Mouse (Mus musculus) stomach, embryonic 14.5 days (tissue): ENCODE measurements around the gene Prkcb. TPM values are rescaled to one million over a fixed set of nuclear protein-coding genes. Genes with fewer than 3 reads are reported as not detected.

Experiments
- ATAC-seq: fragments of 200-750 bp; cut with Nextera tagmentation; 2 replicates; pipeline ENCODE4 v1.8.0; 2017; ENCODE audit warnings: low read depth, moderate TSS enrichment; ENCODE audit not compliant: insufficient number of reproducible peaks, insufficient read depth, low FRiP score
- H3K27ac ChIP-seq: fragments of 300-500 bp; sonication (generic); 2 replicates; pipeline ENCODE4 v1.5.1; 2014; ENCODE audit warnings: mild to moderate bottlenecking, low read length, moderate library complexity, mixed read lengths
- H3K27me3 ChIP-seq: fragments of 300-500 bp; sonication (generic); 2 replicates; pipeline ENCODE4 v1.6.1; 2014; ENCODE audit warnings: low read length, control low read depth, mixed read lengths; ENCODE audit not compliant: control insufficient read depth, insufficient read depth
- H3K36me3 ChIP-seq: fragments of 300-500 bp; sonication (generic); 2 replicates; pipeline ENCODE4 v1.6.1; 2014; ENCODE audit warnings: mild to moderate bottlenecking, control low read depth, low read length, moderate library complexity, mixed read lengths; ENCODE audit not compliant: control insufficient read depth, insufficient read depth
- H3K4me1 ChIP-seq: fragments of 300-500 bp; sonication (generic); 2 replicates; pipeline ENCODE4 v1.6.1; 2014; ENCODE audit warnings: low read length, control low read depth, mixed read lengths; ENCODE audit not compliant: control insufficient read depth, insufficient read depth
- H3K4me2 ChIP-seq: fragments of 300-500 bp; sonication (generic); replicated peaks from 2 replicates; pipeline ENCODE4 v1.6.1; 2014; ENCODE audit warnings: low read depth, low read length, control low read depth
- H3K4me3 ChIP-seq: fragments of 300-500 bp; sonication (generic); 2 replicates; pipeline ENCODE4 v1.5.1; 2014; ENCODE audit warnings: low read depth, low read length, control low read depth
- H3K9ac ChIP-seq: fragments of 300-500 bp; sonication (generic); replicated peaks from 2 replicates; pipeline ENCODE4 v1.6.1; 2014; ENCODE audit warnings: low read depth, mild to moderate bottlenecking, control low read depth, low read length, moderate library complexity, mixed read lengths
- H3K9me3 ChIP-seq: fragments of 300-500 bp; sonication (generic); 2 replicates; pipeline ENCODE4 v1.6.1; 2016; ENCODE audit warnings: low read depth, low read length, control low read depth; ENCODE audit not compliant: control insufficient read depth
- WGBS: fragments of 180-500 bp; shearing (Covaris S2); extraction: QIAGEN DNeasy Blood & Tissue Kit; methylation state at CpG from one replicate; pipeline ENCODE4 v1.1.7; 2014; 5-methylcytosine and 5-hydroxymethylcytosine counted together
- polyA plus RNA-seq: library from polyadenylated mRNA; unstranded; fragments of >200 nt; fragmentation: Nextera tagmentation; extraction: Ambion mirVana; gene quantifications from 2 replicates; pipeline ENCODE4 v1.2.1, GENCODE M21; 2014

Gene Prkcb
- polyA plus RNA-seq, 1 experiment from 2014 or later = 18.4 TPM

DNA sequence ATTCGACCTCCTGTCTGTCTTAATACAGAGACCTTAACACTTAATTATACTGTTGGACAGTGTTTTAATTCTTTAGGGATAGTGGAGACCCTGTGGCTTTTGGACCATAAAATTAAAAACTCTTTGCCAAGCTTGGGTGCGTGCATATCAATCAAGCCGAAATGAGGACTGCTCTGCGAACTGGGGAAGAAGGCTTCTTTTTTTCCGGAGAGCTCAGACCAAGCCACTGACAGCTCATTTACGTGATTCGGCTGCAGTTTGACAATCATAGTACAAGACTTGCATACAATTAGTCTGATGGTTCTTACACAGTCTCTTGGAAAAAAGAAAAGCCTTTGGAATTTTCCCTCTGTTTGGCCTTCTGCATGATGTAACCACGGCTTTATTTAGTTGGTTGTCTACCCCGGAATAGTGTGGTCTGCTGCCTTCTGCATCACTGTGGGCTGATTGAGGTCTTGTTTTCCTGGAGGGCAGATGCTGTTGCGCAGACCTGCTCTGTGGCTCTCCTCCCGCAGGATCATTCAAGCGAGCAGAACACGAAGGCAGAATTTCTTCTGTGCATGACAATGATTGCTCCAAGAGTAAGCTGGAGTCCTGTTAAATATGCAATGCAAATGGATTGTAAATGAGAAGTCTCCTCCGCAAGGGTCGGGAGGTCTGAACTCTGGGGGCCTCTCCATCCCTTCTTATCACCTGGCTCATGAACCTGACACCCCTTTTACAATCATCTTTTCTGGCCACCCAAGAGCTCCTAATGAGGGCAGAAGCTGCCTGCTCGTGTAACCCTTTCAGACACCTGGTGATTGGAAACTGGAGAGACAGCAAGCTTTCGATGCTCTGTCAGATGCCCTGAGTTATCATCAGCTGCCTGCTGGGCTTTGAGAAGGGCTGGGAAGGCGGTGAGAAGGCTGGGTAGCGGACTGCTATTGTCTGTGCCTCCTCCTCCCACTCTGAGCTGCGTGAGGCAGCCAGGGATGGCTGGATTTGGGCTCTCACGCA is 189.3 kb downstream of the Prkcb start:
- Histone ChIP-seq H3K9me3 (no peaks in the 10 kb centered on the region), H3K9ac (no peak overlapping the region), H3K4me3 (no peak overlapping the region), H3K27me3 (no peaks in the 10 kb centered on the region), H3K4me2 (no peak overlapping the region), H3K36me3 (no peaks in the 10 kb centered on the region), H3K4me1 (no peaks in the 10 kb centered on the region), H3K27ac (no peak overlapping the region)
- WGBS = 22% methylated on average over 21 of the region's 21 CpGs
- ATAC-seq = no peak

- H3K9ac ChIP-seq = no peak overlapping the region
- H3K36me3 ChIP-seq = no peaks in the 10 kb centered on the region
- no peak for ATAC-seq
- no peaks in the 10 kb centered on the region for H3K27me3 ChIP-seq
- WGBS = 58% methylated on average over 8 of the region's 8 CpGs
- no peaks in the 10 kb centered on the region for H3K4me1 ChIP-seq
- no peak overlapping the region for H3K4me2 ChIP-seq
- no peak overlapping the region for H3K27ac ChIP-seq
- H3K4me3 ChIP-seq = no peak overlapping the region
- no peaks in the 10 kb centered on the region for H3K9me3 ChIP-seq
These were observed 195.4 kb downstream of the Prkcb start for GRCm38 (mm10) chr7:122483949-122484348.

GRCm38 (mm10) chr7:122487929-122488571 is 199.5 kb downstream of the Prkcb start:
- ATAC-seq = no peak
- no peaks in the 10 kb centered on the region for H3K36me3 ChIP-seq
- no peaks in the 10 kb centered on the region for H3K9me3 ChIP-seq
- no peak overlapping the region for H3K27ac ChIP-seq
- no peaks in the 10 kb centered on the region for H3K4me1 ChIP-seq
- WGBS = 56% methylated on average over 11 of the region's 11 CpGs
- no peak overlapping the region for H3K4me3 ChIP-seq
- no peak overlapping the region for H3K4me2 ChIP-seq
- no peak overlapping the region for H3K9ac ChIP-seq
- H3K27me3 ChIP-seq = no peaks in the 10 kb centered on the region

- Histone ChIP-seq H3K4me3 (no peak overlapping the region), H3K9me3 (no peaks in the 10 kb centered on the region), H3K36me3 (no peaks in the 10 kb centered on the region), H3K9ac (no peak overlapping the region), H3K27ac (no peak overlapping the region), H3K4me1 (no peaks in the 10 kb centered on the region), H3K4me2 (no peak overlapping the region), H3K27me3 (no peaks in the 10 kb centered on the region)
- ATAC-seq = no peak
- WGBS = 80% methylated on average over 8 of the region's 8 CpGs
These were observed 203.5 kb downstream of the Prkcb start for GRCm38 (mm10) chr7:122492041-122492440.

DNA sequence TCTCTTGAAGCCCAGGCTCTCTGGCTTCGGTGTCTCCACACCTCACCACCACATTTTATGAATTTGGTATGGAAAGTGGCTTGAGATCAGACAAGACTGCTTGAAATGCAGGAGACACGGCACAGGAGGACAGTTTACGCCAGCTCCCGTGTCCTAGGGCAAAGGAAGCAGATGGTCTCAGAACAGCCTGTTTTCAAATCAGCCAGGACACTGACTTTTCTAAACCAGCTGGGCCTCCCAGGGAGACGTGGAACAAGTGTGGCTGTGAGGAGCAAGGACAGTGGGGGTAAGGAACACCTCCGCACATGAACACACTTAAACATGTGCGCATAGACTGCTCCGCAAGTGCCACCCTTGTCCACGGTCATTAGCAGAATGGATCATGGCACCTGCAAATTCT is 204.4 kb downstream of the Prkcb start:
- H3K9ac ChIP-seq = no peak overlapping the region
- 84% methylated on average over 9 of the region's 9 CpGs for WGBS
- H3K4me3 ChIP-seq = no peak overlapping the region
- H3K9me3 ChIP-seq = no peaks in the 10 kb centered on the region
- no peak overlapping the region for H3K27ac ChIP-seq
- H3K27me3 ChIP-seq = no peaks in the 10 kb centered on the region
- no peak for ATAC-seq
- H3K36me3 ChIP-seq = no peaks in the 10 kb centered on the region
- H3K4me2 ChIP-seq = no peak overlapping the region
- H3K4me1 ChIP-seq = no peaks in the 10 kb centered on the region

DNA sequence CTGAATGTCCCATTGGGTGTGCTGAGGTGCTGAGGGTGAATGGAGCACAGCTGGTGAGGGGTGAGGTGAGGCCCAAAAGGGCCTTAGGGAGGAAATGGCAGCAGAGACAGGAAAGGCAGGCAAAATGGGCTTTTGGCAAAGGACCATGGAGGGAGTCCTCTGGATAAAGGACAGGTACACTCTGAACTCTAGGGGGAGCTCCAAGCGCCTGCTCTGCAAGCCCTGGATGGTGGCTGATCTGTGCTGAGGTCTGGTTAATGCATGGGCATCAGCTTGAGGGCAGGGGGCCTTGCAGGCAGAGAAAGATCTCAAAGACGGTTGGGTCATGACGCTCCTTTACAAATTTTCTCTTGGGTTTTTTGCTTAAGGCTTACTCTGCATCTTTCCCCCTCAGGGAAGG is 205.5 kb downstream of the Prkcb start:
- Histone ChIP-seq H3K27ac (no peak overlapping the region), H3K4me1 (no peaks in the 10 kb centered on the region), H3K9ac (no peak overlapping the region), H3K4me3 (no peak overlapping the region), H3K9me3 (no peaks in the 10 kb centered on the region), H3K27me3 (no peaks in the 10 kb centered on the region), H3K36me3 (no peaks in the 10 kb centered on the region), H3K4me2 (no peak overlapping the region)
- WGBS = 18% methylated on average over 3 of the region's 3 CpGs
- ATAC-seq = no peak

DNA sequence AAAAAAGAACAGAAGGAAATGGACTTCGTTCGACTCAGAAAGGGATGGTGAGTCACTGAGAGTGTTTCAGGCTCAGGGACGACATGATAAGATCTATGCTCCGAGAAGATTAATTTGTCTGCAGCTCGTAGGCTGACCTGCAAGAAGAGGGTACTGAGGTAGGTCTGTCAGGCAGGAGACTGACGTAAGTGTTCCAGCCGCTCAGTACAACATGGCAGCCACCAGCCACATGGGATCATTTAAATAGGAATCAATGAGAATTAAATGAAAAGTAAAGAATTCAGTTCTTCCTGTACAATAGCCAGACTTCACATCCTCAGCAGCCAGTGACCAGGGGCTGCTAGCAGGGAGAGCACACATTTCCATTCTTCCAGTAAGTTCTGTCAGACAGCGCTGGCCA is 209.0 kb downstream of the Prkcb start:
- Histone ChIP-seq H3K27me3 (no peaks in the 10 kb centered on the region), H3K4me2 (no peak overlapping the region), H3K36me3 (no peaks in the 10 kb centered on the region), H3K4me3 (no peak overlapping the region), H3K27ac (no peak overlapping the region), H3K9ac (no peak overlapping the region), H3K4me1 (no peaks in the 10 kb centered on the region), H3K9me3 (no peaks in the 10 kb centered on the region)
- ATAC-seq = no peak
- 54% methylated on average over 8 of the region's 8 CpGs for WGBS

- no peak overlapping the region for H3K9ac ChIP-seq
- no peaks in the 10 kb centered on the region for H3K27me3 ChIP-seq
- no peaks in the 10 kb centered on the region for H3K36me3 ChIP-seq
- 50% methylated on average over 5 of the region's 5 CpGs for WGBS
- no peaks in the 10 kb centered on the region for H3K4me1 ChIP-seq
- H3K4me2 ChIP-seq = no peak overlapping the region
- no peaks in the 10 kb centered on the region for H3K9me3 ChIP-seq
- no peak for ATAC-seq
- H3K27ac ChIP-seq = no peak overlapping the region
- H3K4me3 ChIP-seq = no peak overlapping the region
These were observed 209.9 kb downstream of the Prkcb start for GRCm38 (mm10) chr7:122498461-122498860.
